Mouse (Mus musculus) kidney, adult 2 months (tissue): Measurements from ENCODE around the gene Gm20532.

Experiments
- CTCF ChIP-seq: fragments of 200-500 bp; conservative IDR thresholded peaks from 2 replicates; pipeline ENCODE4 v1.5.1; 2011; ENCODE audit warnings: low read depth, mild to moderate bottlenecking, control low read depth, low read length, moderate library complexity, mixed read lengths; ENCODE audit not compliant: insufficient read depth, insufficient read length
- POLR2A ChIP-seq: fragments of 200-500 bp; IDR thresholded peaks from one replicate; pipeline ENCODE4 v1.6.1; 2011; ENCODE audit warnings: low read depth, low read length, control low read depth

GRCm38 (mm10) chr2:26560506-26560905, 25.9 kb upstream of the Gm20532 start:
- TF ChIP-seq CTCF (no peak), POLR2A (no peak)
